In genomic region chr1:136587761-136588405, GRCm38 (mm10) we compare ENCODE assay signal across 23 mouse cellular contexts.
"Had no signal": no experiment of that assay in that cellular context is flagged by ENCODE, and none has a peak within 500 bp of the region (broad histone marks: within the 10 kb centered on the region; RNA-seq: fewer than 3 reads in every experiment).

No protein-coding gene starts in this region.

- DNase-seq: gastrocnemius, postnatal 14 days; gastrocnemius, postnatal 36 days; heart, adult 18-20 months; heart, postnatal 10 days; heart, postnatal 4 days; kidney, adult 8-10 months; kidney, postnatal 10 days; kidney, postnatal 25 days; kidney, postnatal 4 days; liver; liver, embryonic 13.5 days had no signal

- H3K36me3 ChIP-seq: heart, embryonic 10.5 days; heart, embryonic 12.5 days; hindbrain, embryonic 10.5 days; hindbrain, embryonic 12.5 days; intestine, embryonic 15.5 days; limb, embryonic 12.5 days; liver, embryonic 13.5 days; liver, embryonic 15.5 days had no signal

- H3K4me2 ChIP-seq: liver, embryonic 13.5 days; liver, embryonic 15.5 days had no signal

- H3K9me3 ChIP-seq: heart, embryonic 10.5 days; heart, embryonic 12.5 days; hindbrain, embryonic 10.5 days; hindbrain, embryonic 12.5 days; intestine, embryonic 15.5 days; limb, embryonic 12.5 days; liver, embryonic 13.5 days; liver, embryonic 15.5 days had no signal

- H3K27me3 ChIP-seq: heart, embryonic 12.5 days; hindbrain, embryonic 12.5 days; intestine, embryonic 15.5 days; liver, embryonic 13.5 days had no signal

- H3K4me3 ChIP-seq: intestine, embryonic 15.5 days; liver, embryonic 13.5 days; liver, embryonic 15.5 days had no signal

- H3K9ac ChIP-seq: hindbrain, embryonic 12.5 days; hindbrain, embryonic 14.5 days; intestine, embryonic 15.5 days; limb, embryonic 12.5 days; liver, embryonic 13.5 days; liver, embryonic 15.5 days had no signal

- ATAC-seq: inflammation-experienced regulatory T-cells, adult 6 months; intestine, embryonic 15.5 days; intestine, postnatal 0 days had no signal

- H3K27ac ChIP-seq: heart, embryonic 10.5 days; hindbrain, embryonic 12.5 days; hindbrain, embryonic 14.5 days; intestine, embryonic 15.5 days; layer of hippocampus, adult 2 months; left cerebral cortex, adult 2 months; limb, embryonic 12.5 days; liver, embryonic 13.5 days; liver, embryonic 15.5 days had no signal

- H3K4me1 ChIP-seq: intestine, embryonic 15.5 days; liver, embryonic 13.5 days; liver, embryonic 15.5 days had no signal
